Mouse (Mus musculus) erythroblast, embryonic 14.5 days (primary cell): Measurements from ENCODE around the gene Ubfd1.

ENCODE experiments used
- GATA1 ChIP-seq: IDR thresholded peaks from 2 replicates; pipeline ENCODE4 v1.6.1; 2012; ENCODE audit warnings: low read length, inconsistent platforms, mixed read lengths
- TAL1 ChIP-seq: IDR thresholded peaks from 3 replicates; pipeline ENCODE4 v1.6.1; 2012; ENCODE audit warnings: low read length, inconsistent platforms, mixed read lengths

- no peak for TF ChIP-seq GATA1
- no peak for TF ChIP-seq TAL1
Measured at GRCm38 (mm10) chr7:122046813-122047212, 20.2 kb upstream of the Ubfd1 start.
